Mouse (Mus musculus) bone marrow, adult 2 months (tissue): ENCODE results near the gene Hacd1.

ENCODE experiments used
- CTCF ChIP-seq: fragments of 200-500 bp; IDR thresholded peaks from 2 replicates; pipeline ENCODE4 v1.5.1; 2011; ENCODE audit warnings: low read length, control low read depth; ENCODE audit not compliant: control insufficient read depth, insufficient read depth
- POLR2A ChIP-seq: fragments of 200-500 bp; IDR thresholded peaks from 2 replicates; pipeline ENCODE4 v1.6.1; 2011; ENCODE audit warnings: low read depth, mild to moderate bottlenecking, control low read depth, low read length, borderline replicate concordance; ENCODE audit not compliant: control insufficient read depth

DNA sequence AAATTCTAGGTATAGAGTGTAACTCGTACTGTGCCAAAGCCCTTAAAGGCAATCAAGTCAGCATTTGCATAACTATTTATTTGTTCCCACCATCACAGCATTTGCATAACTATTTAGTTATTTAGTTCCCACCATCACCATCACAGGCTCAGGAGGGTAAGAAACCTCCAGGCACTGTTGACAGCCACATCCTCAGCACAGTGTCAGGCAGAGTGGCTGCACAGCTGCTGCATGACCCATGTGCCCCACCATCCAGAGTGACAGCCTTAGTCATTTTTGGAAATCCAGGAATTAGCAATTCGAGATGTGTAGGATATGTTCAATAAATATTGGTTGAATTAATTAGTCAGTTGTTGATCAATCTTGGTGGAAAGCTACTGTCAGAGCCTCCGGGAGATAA lies 12.9 kb downstream of the Hacd1 start:
- TF ChIP-seq CTCF (no peak), POLR2A (no peak)
